Mouse (Mus musculus) limb, embryonic 11.5 days (tissue): ENCODE measurements around the gene Cdh12. TPM values are rescaled to one million over a fixed set of nuclear protein-coding genes. Genes with fewer than 3 reads are reported as not detected.

Experiments
- ATAC-seq: fragments of 200-750 bp; cut with Nextera tagmentation; 2 replicates; pipeline ENCODE4 v1.8.0; 2017; ENCODE audit warnings: low read depth; ENCODE audit not compliant: insufficient number of reproducible peaks, low FRiP score, low TSS enrichment
- DNase-seq: peaks from one replicate; pipeline ENCODE4 v3.0.0-alpha.2; 2015; ENCODE audit warnings: low spot score
- H3K27ac ChIP-seq: fragments of 300-500 bp; sonication (generic); replicated peaks from 2 replicates; pipeline ENCODE4 v1.5.1; 2014; ENCODE audit warnings: low read depth, mild to moderate bottlenecking, low read length
- H3K27me3 ChIP-seq: fragments of 300-500 bp; sonication (generic); 2 replicates; pipeline ENCODE4 v1.6.1; 2014; ENCODE audit warnings: mild to moderate bottlenecking, low read length, mixed read lengths; ENCODE audit not compliant: control insufficient read depth, insufficient read depth
- H3K36me3 ChIP-seq: fragments of 300-500 bp; sonication (generic); 2 replicates; pipeline ENCODE4 v1.6.1; 2014; ENCODE audit warnings: mild to moderate bottlenecking, low read length, moderate library complexity, mixed read lengths; ENCODE audit not compliant: control insufficient read depth, insufficient read depth
- H3K4me1 ChIP-seq: fragments of 300-500 bp; sonication (generic); 2 replicates; pipeline ENCODE4 v1.6.1; 2014; ENCODE audit warnings: low read length, mixed read lengths; ENCODE audit not compliant: control insufficient read depth, insufficient read depth
- H3K4me2 ChIP-seq: fragments of 300-500 bp; sonication (generic); 2 replicates; pipeline ENCODE4 v1.6.1; 2014; ENCODE audit warnings: low read depth, mild to moderate bottlenecking, moderate library complexity; ENCODE audit not compliant: severe bottlenecking
- H3K4me3 ChIP-seq: fragments of 300-500 bp; sonication (generic); 2 replicates; pipeline ENCODE4 v1.5.1; 2014; ENCODE audit warnings: low read depth, low read length
- H3K9ac ChIP-seq: fragments of 300-500 bp; sonication (generic); 2 replicates; pipeline ENCODE4 v1.6.1; 2014; ENCODE audit warnings: mild to moderate bottlenecking, low read length
- H3K9me3 ChIP-seq: fragments of 300-500 bp; sonication (generic); 2 replicates; pipeline ENCODE4 v1.6.1; 2016; ENCODE audit warnings: low read length; ENCODE audit not compliant: control insufficient read depth
- WGBS: fragments of 180-500 bp; shearing (Covaris S2); extraction: QIAGEN DNeasy Blood & Tissue Kit; methylation state at CpG from one replicate; pipeline ENCODE4 v1.1.7; 2014; 5-methylcytosine and 5-hydroxymethylcytosine counted together
- polyA plus RNA-seq: library from polyadenylated mRNA; unstranded; fragments of >200 nt; fragmentation: Nextera tagmentation; extraction: Ambion mirVana; gene quantifications from 2 replicates; pipeline ENCODE4 v1.2.1, GENCODE M21; 2014

Gene Cdh12
- polyA plus RNA-seq, 1 experiment from 2014 or later, result 0.09 TPM

DNA sequence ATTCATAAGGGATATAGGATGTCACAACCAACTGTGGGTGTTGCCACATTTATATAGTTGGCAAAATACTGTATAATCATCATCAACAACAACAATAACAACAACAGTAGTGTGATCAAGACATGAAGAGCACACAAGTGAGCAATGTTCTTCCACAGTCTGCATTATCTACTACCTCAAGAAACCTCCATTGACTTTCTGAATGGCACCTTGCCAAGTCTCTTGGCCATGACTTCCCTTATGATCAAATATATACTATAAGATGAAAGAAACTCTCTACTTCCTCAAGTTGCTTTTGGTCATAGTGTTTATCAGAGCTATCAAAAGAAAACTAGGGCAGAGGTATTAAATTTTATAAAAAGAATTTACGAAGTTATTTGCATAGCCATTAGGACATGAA, 820.8 kb downstream of the Cdh12 start:
- Histone ChIP-seq H3K4me3 (no peak overlapping the region), H3K27me3 (no peaks in the 10 kb centered on the region), H3K9ac (no peak overlapping the region), H3K27ac (no peak overlapping the region), H3K36me3 (no peaks in the 10 kb centered on the region), H3K4me2 (no peak overlapping the region), H3K9me3 (no peaks in the 10 kb centered on the region), H3K4me1 (no peaks in the 10 kb centered on the region)
- ATAC-seq, result no peak
- DNase-seq, result no peak
- 90% methylated on average over 1 of the region's 1 CpGs for WGBS

DNA sequence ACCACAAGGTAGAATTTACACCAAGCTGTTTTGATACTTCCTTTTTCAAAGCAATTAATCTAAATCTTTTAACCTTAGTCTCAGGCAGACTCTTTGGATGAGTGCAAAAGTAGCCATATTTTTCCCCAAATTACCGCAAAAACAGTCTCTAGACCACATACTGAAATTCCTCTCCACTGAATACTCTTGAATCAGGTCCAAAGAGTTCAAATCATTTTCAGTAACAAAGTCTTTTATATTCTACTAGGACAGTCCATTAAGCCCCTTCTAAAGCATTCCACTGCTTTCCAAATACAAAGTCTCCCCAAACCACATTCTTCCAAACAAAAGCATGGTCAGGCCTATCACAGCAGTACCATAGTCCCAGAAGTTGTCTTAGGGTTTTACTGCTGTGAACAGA, 848.0 kb downstream of the Cdh12 start:
- Histone ChIP-seq H3K27me3 (no peaks in the 10 kb centered on the region), H3K4me2 (no peak overlapping the region), H3K36me3 (no peaks in the 10 kb centered on the region), H3K9me3 (no peaks in the 10 kb centered on the region), H3K4me1 (no peaks in the 10 kb centered on the region), H3K27ac (no peak overlapping the region), H3K4me3 (no peak overlapping the region), H3K9ac (no peak overlapping the region)
- ATAC-seq (no peak), DNase-seq (no peak)
- 97% methylated on average over 1 of the region's 1 CpGs for WGBS

DNA sequence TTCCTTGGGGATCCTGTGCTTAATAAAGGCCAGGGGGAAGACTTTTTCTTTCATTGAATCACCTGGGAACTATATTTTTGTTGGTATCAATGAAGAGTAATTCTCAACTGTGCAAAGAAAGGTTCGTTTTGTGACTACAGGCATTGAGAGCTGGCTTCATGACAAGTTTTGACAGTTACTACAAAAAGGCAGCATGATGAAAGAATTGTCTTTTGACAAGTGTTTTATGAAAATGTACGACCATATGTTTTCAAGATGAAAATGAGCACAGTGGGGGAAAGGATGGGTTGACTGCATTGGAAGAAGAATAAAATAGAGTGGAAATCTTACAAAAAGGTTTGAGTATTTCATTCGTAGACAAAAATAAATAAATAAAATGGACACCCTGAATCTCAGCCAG, 866.4 kb downstream of the Cdh12 start:
- Histone ChIP-seq H3K4me2 (no peak overlapping the region), H3K27me3 (no peaks in the 10 kb centered on the region), H3K27ac (no peak overlapping the region), H3K36me3 (no peaks in the 10 kb centered on the region), H3K4me3 (no peak overlapping the region), H3K4me1 (no peaks in the 10 kb centered on the region), H3K9ac (no peak overlapping the region), H3K9me3 (no peaks in the 10 kb centered on the region)
- WGBS, result 84% methylated on average over 3 of the region's 3 CpGs
- DNase-seq (no peak), ATAC-seq (no peak)

DNA sequence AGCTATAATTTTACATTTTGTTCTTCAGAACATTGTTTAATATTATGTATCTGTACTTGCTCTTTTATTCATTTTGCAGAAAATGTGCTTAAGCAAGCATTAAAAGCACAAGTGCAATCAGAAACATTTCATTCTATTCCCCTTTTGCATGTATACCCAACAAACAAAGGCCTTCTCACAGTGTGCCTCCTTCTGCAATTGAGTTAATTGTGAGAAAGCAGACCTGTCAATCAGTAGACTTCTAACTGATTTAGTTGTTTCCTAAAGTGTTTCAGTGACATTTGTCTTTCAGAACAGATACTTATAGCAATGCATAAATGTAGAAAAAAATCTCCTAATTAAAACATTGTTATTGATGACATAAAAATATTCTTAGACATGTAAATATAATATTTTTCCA, 894.8 kb downstream of the Cdh12 start:
- no peak overlapping the region for H3K27ac ChIP-seq
- no peak for ATAC-seq
- H3K9me3 ChIP-seq, result no peaks in the 10 kb centered on the region
- no peak overlapping the region for H3K4me3 ChIP-seq
- no peak for DNase-seq
- no peaks in the 10 kb centered on the region for H3K4me1 ChIP-seq
- no peaks in the 10 kb centered on the region for H3K36me3 ChIP-seq
- H3K27me3 ChIP-seq, result no peaks in the 10 kb centered on the region
- no peak overlapping the region for H3K4me2 ChIP-seq
- no peak overlapping the region for H3K9ac ChIP-seq

DNA sequence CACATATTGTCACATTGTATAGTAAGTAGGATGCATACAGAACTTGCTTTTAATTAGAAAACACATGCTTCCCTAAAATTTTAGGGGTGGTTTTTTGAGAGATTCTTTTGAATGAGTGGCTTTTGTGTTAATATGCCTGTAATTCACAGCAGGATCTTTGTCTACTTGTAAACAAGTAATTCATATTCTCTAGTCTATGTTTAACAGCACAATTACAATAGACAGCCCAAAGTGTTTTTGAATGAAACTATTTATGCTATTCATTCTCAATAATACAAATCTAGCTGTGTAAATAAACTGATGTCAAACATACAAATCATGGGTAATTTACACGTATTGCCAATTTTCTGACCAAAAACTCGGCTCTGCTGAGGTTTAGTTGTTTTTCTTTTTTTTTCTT, 895.3 kb downstream of the Cdh12 start:
- Histone ChIP-seq H3K4me1 (no peaks in the 10 kb centered on the region), H3K9ac (no peak overlapping the region), H3K27ac (no peak overlapping the region), H3K4me2 (no peak overlapping the region), H3K36me3 (no peaks in the 10 kb centered on the region), H3K9me3 (no peaks in the 10 kb centered on the region), H3K4me3 (no peak overlapping the region), H3K27me3 (no peaks in the 10 kb centered on the region)
- WGBS, result 85% methylated on average over 2 of the region's 2 CpGs
- ATAC-seq (no peak), DNase-seq (no peak)

DNA sequence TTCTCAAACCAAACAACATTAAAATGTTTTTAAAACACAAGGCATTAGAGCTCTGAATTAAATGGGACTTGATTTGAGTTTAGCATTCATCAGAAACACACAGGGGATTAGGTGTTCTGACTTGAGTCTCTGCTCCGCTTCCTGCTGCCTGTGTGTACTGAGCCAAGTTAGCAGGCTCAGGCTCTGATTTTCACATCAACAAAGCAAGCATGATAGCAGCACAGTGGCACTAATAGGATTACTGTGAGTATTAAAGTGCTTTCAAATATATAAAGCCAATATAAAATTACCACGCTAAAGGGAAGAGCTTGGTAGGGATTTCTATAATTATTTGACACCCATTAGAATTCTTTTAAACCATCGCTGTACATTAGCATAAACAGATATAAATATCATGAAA, 895.7 kb downstream of the Cdh12 start:
- no peak overlapping the region for H3K27ac ChIP-seq
- ATAC-seq (no peak), DNase-seq (no peak)
- no peaks in the 10 kb centered on the region for H3K27me3 ChIP-seq
- no peak overlapping the region for H3K9ac ChIP-seq
- no peaks in the 10 kb centered on the region for H3K36me3 ChIP-seq
- no peaks in the 10 kb centered on the region for H3K9me3 ChIP-seq
- WGBS, result 85% methylated on average over 3 of the region's 3 CpGs
- no peak overlapping the region for H3K4me3 ChIP-seq
- H3K4me2 ChIP-seq, result no peak overlapping the region
- no peaks in the 10 kb centered on the region for H3K4me1 ChIP-seq

DNA sequence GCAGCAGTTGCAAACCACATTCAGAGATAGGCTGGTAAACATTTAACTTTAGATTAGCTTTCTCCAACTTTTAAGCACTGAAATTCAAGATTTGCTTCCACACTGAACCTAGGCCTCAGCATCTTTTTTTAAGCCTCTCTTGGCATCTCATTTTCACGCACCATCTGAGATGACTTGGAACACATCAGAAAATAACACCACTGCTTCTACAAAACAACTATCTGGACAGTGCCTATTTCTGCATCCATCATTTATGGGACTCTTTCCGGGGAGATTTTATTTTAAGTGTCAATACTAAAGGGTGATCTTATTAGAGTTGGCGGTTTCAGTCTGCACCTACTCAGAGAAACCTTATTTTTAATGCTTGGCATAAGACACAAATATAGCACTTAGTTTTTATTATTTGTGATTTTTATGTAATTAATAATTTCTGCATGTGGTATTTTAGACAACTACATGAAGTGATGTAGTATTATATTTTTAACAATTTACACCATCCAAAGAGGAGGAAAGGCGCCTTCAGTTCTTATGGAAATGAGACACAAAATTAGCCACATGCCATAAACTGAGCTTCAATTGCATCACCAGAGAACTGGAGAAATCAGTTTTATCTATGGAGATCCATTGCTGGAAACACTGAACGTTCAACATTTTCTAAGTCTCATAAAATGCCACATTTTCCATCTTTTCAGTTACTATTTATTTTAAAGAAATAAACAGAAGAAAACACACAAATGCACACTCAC, 906.5 kb downstream of the Cdh12 start:
- H3K9me3 ChIP-seq, result no peaks in the 10 kb centered on the region
- DNase-seq, result no peak
- ATAC-seq, result no peak
- H3K27ac ChIP-seq, result no peak overlapping the region
- no peak overlapping the region for H3K4me2 ChIP-seq
- no peaks in the 10 kb centered on the region for H3K27me3 ChIP-seq
- H3K4me1 ChIP-seq, result no peaks in the 10 kb centered on the region
- no peak overlapping the region for H3K9ac ChIP-seq
- H3K36me3 ChIP-seq, result no peaks in the 10 kb centered on the region
- no peak overlapping the region for H3K4me3 ChIP-seq
- WGBS, result 89% methylated on average over 5 of the region's 5 CpGs

DNA sequence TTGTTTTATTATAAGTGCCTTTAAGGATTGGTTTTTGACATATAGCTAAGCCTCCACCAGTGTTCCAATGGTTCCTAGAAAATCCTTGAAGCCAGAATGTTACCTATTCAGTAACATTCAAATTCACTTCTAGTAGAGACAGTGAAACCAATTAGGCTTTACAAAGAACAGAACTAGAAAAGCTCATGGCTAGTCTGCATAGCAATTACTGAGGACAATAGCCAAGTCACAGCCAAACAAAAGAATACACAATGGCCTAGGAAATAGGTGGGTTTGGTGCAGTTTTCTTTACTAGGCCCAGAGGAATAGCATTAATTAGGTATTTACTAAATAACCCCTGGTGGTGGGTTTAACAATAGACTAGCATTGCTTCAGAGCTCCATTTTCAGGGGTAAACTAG, 917.3 kb downstream of the Cdh12 start:
- ATAC-seq (no peak), DNase-seq (no peak)
- Histone ChIP-seq H3K27ac (no peak overlapping the region), H3K4me1 (no peaks in the 10 kb centered on the region), H3K9me3 (no peaks in the 10 kb centered on the region), H3K4me2 (no peak overlapping the region), H3K36me3 (no peaks in the 10 kb centered on the region), H3K27me3 (no peaks in the 10 kb centered on the region), H3K4me3 (no peak overlapping the region), H3K9ac (no peak overlapping the region)

DNA sequence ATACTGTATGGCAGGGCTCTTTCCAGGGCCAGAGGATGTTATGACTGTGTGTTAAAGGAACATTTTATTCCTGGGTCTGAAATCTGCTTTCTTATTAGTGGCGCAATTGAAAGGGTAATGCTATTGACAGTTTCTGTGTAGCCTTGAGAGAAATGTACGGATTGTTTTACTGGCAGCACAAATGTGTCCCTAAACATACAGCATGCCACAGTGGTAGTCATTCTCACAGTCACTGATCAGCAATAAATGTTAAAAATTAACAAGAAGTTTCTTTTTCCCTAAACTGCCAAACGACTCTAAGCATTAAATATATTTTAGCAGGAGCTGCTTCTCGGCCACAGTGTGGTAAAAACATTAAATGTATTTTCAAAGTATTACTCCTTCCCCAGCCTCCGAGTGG, 926.4 kb downstream of the Cdh12 start:
- H3K27me3 ChIP-seq, result no peaks in the 10 kb centered on the region
- no peak overlapping the region for H3K27ac ChIP-seq
- no peak overlapping the region for H3K4me2 ChIP-seq
- no peak overlapping the region for H3K4me3 ChIP-seq
- 84% methylated on average over 5 of the region's 5 CpGs for WGBS
- H3K9ac ChIP-seq, result no peak overlapping the region
- H3K9me3 ChIP-seq, result no peaks in the 10 kb centered on the region
- DNase-seq, result no peak
- no peaks in the 10 kb centered on the region for H3K4me1 ChIP-seq
- no peaks in the 10 kb centered on the region for H3K36me3 ChIP-seq
- ATAC-seq, result no peak
